Mouse (Mus musculus): ENCODE results near the gene Slc2a5.

- no peak for TF ChIP-seq CTCF (IDR thresholded peaks at IDR 0.05; ENCODE audit: control insufficient read depth, insufficient read depth, low read length)
- TF ChIP-seq POLR2A (IDR thresholded peaks at IDR 0.05; ENCODE audit: borderline replicate concordance, control insufficient read depth, low read depth, low read length), result no peak
Observed at GRCm38 (mm10) chr4:150126373-150126772, 7.3 kb downstream of the Slc2a5 start.

Measured in bone marrow, adult 2 months (tissue).